Mouse (Mus musculus): ENCODE data around the gene Zfp655.
"Not testable (repeated sequence)": the region's sequence is repeated elsewhere in the genome, so short reads cannot be mapped to it uniquely, and the experiment has no call there.

The Zfp655 gene

GRCm38 (mm10) chr5:145231367-145231871, at the start of gene Zfp655:
Gene Zfp655, plus strand, starts transcription at chr5:145231715.
- peak; percentile 93 for DNase-seq

GRCm38 (mm10) chr5:145185244-145185643, 46.3 kb upstream of the Zfp655 start:
- no peak for DNase-seq

- DNase-seq: no peak
Measured at GRCm38 (mm10) chr5:145189416-145189815, 42.1 kb upstream of the Zfp655 start.

- no peak for DNase-seq
Measured at GRCm38 (mm10) chr5:145190373-145190772, 41.1 kb upstream of the Zfp655 start.

GRCm38 (mm10) chr5:145190875-145191798, 40.4 kb upstream of the Zfp655 start:
- peak; percentile 76 to 90 for DNase-seq

GRCm38 (mm10) chr5:145191962-145192361, 39.6 kb upstream of the Zfp655 start, which contains the start of gene Atp5j2:
Gene Atp5j2, minus strand, starts transcription at chr5:145192062.
- no peak for DNase-seq

GRCm38 (mm10) chr5:145200387-145200786, 31.1 kb upstream of the Zfp655 start:
- no peak for DNase-seq

GRCm38 (mm10) chr5:145201321-145201991, 30.1 kb upstream of the Zfp655 start, which contains the start of gene Zkscan14:
Gene Zkscan14, minus strand, starts transcription at chr5:145201868.
- DNase-seq: peak; percentile 62 to 74

- DNase-seq: no peak
Measured at GRCm38 (mm10) chr5:145202446-145202845, 29.1 kb upstream of the Zfp655 start.

- peak; percentile 92 for DNase-seq
Measured at GRCm38 (mm10) chr5:145203936-145204691, 27.4 kb upstream of the Zfp655 start, which contains the start of gene Zkscan5. Gene Zkscan5, plus strand, starts transcription at chr5:145204562.

GRCm38 (mm10) chr5:145205041-145205440, 26.5 kb upstream of the Zfp655 start:
- no peak for DNase-seq

- no peak for DNase-seq
Measured at GRCm38 (mm10) chr5:145207385-145207784, 24.1 kb upstream of the Zfp655 start.

GRCm38 (mm10) chr5:145207954-145208353, 23.6 kb upstream of the Zfp655 start:
- no peak for DNase-seq

GRCm38 (mm10) chr5:145208391-145208790, 23.1 kb upstream of the Zfp655 start:
- not testable (repeated sequence) for DNase-seq

GRCm38 (mm10) chr5:145211340-145211739, 20.2 kb upstream of the Zfp655 start:
- DNase-seq: no peak

- DNase-seq: no peak
Measured at GRCm38 (mm10) chr5:145212216-145212615, 19.3 kb upstream of the Zfp655 start.

- no peak for DNase-seq
Measured at GRCm38 (mm10) chr5:145213505-145213904, 18.0 kb upstream of the Zfp655 start.

- DNase-seq: no peak
Measured at GRCm38 (mm10) chr5:145214679-145215078, 16.8 kb upstream of the Zfp655 start.

GRCm38 (mm10) chr5:145217746-145218145, 13.8 kb upstream of the Zfp655 start:
- no peak for DNase-seq

GRCm38 (mm10) chr5:145218206-145218605, 13.3 kb upstream of the Zfp655 start:
- no peak for DNase-seq

- no peak for DNase-seq
Measured at GRCm38 (mm10) chr5:145218671-145219070, 12.8 kb upstream of the Zfp655 start.

- no peak for DNase-seq
Measured at GRCm38 (mm10) chr5:145219981-145220380, 11.5 kb upstream of the Zfp655 start.

GRCm38 (mm10) chr5:145222840-145223239, 8.7 kb upstream of the Zfp655 start:
- DNase-seq: no peak
